Mouse (Mus musculus) embryonic fibroblast, embryonic 13.5 days (primary cell): ENCODE results near the gene Faap100.

ENCODE experiments used
- CTCF ChIP-seq: IDR thresholded peaks from 2 replicates; pipeline ENCODE4 v1.5.1; 2011; ENCODE audit warnings: mild to moderate bottlenecking, control low read depth, low read length, moderate library complexity, borderline replicate concordance; ENCODE audit not compliant: insufficient read depth
- POLR2A ChIP-seq: IDR thresholded peaks from 2 replicates; pipeline ENCODE4 v1.6.1; 2011; ENCODE audit warnings: low read depth, mild to moderate bottlenecking, control low read depth, low read length, moderate library complexity

- TF ChIP-seq POLR2A (no peak), CTCF (no peak)
Measured at GRCm38 (mm10) chr11:120373820-120374586, 4.6 kb downstream of the Faap100 start.
